Mouse (Mus musculus): ENCODE measurements around the gene Zcchc17.

Zcchc17 gene

DNA sequence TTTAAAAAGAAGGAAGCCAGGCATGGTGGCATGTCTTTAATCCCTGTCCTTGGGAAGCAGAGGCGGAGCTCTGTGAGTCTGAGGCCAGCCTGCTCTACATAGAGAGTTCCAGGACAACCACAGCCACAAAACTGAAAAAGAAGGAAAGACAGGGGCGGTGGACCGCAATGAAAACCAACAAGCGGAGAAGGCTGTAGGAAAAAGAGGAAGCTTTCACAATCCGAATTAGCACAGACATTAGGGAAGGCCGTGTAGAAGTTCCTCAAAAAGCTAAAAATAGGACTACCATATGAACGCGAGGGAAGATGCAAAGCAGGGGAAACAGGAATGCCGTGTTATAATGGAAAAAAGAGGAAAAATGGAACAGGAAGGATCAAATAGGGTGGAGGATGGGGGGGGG lies 75.9 kb downstream of the Zcchc17 start:
- no peak for DNase-seq (ENCODE audit: low spot score in 2 of 2)

- no peak for DNase-seq (ENCODE audit: low spot score in 2 of 2)
Observed at GRCm38 (mm10) chr4:130282856-130283255, 76.9 kb downstream of the Zcchc17 start.

- no peak for DNase-seq (ENCODE audit: low spot score in 2 of 2)
Observed at GRCm38 (mm10) chr4:130279105-130279504, 80.6 kb downstream of the Zcchc17 start, which contains the start of gene Serinc2. Gene Serinc2 (minus strand): TSS chr4:130279205.

GRCm38 (mm10) chr4:130276573-130277176 lies 83.1 kb downstream of the Zcchc17 start:
- DNase-seq (ENCODE audit: low spot score in 2 of 2), result no peak

DNA sequence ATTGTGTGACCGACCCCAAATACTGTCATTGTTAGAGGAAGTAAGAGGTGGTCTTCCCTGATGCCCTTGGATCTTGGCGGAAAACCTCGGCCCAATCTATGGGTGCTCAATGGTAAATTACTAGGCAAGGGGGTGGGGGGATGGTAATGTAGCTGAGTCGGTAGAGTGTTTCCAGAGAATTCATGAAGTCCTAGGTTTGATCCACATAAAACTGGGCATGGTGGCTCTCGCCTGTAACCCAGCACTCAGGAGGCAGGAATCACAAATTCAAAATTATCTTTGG lies 84.0 kb downstream of the Zcchc17 start:
- DNase-seq (ENCODE audit: low spot score in 2 of 2), result no peak

DNA sequence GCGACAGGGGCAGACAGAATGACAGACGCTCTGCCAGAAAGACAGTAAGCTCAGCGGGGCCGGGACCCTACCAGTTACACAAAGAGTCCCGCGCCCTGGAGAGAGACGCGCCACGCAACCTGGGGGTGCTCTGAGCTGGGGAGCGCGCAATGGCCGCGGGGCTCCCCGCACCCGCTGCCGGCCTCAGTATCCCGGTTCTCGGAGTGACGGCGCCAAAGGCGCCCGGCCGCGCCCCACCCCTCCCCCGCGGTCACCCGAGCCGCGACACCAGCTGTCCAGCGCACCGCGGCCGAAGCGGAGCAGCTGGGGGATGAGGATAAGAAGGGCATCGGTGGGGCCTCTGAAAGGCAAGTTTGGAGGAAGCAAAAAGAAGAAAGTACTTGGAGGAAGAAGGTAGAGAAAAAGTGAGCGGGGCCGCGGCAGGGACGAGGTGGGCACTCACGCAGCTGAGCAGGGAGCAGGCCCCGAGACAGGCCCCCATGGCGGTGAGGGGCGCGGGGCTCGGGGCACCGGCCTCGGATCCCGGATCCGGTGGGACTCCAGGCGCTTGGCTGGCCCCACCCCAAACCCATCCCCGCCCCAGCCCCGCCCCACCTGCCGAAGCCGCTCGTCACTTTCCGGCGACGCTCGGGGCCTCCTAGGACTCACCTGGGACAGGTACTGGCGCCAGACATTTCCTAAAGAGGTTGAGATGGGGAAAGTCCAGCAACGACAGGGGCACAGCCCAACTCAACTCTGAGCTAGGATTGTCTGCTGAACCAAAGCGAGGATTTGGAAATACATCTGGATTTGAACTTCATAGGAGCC lies 84.5 kb downstream of the Zcchc17 start:
- DNase-seq (ENCODE audit: low spot score in 2 of 2), result no peak

DNA sequence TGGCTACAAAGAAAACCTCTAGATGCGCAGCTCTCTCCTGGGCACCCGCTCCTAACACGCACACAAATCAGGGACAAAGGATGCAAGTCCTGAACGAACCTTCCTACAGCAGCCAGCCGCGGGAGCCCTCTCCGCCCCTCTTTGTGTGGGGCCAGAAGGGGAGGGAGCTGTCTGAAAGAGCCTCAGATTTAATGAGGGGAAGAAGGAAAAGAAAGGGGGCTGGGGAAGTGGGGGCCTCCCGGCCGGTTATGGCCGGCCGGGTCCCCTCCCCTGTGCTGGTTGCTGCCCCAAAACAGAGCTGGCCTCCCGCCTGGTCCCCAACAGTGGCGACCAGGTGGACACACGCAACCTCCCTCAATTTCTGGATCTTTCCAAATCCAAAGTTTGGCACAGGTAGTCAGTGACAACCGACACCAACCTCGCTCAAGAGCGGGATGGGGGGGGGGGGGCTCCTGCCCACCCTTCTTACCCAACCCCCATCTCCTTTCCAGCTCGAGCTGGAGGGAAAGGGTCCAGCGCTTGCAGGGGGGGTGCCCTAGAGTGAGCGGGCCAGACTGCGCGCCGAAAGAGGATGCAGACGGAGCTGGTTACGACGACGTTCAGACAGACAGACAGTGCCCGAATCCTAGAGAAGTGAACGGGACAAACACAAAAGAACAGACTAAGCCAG lies 85.3 kb downstream of the Zcchc17 start:
- no peak for DNase-seq (ENCODE audit: low spot score in 2 of 2)

DNA sequence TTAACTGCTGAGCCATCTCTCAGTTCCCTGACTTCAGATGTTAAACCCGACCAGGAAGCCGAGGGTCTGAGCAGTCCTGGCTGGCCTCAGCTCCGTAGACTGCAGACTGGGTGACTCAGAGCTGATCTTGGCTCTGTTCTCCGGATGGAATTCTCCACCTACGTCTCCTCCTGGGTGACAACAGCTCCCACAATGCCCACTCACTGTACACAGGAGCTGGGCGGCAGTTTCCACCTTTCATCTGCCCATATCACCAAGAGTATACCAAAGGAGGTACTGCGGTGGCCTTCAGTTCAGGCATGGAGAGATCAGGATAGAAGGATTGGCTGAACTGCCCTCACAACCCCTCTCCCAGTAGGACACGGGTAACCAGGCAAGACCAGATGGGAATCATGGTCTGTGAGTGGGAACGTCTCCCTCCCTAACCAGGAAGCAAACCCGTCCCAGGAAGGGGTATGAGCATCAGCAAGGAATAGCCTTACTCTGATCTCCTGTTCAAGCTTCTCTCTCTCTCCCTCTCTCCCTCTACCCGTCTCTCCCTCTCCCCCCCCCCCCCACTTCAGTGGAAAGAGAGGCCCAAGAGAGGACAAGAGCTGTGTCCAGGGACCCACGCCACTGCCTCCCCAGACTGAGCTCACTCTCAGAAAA lies 85.9 kb downstream of the Zcchc17 start:
- no peak for DNase-seq (ENCODE audit: low spot score in 2 of 2)

GRCm38 (mm10) chr4:130270611-130271347 lies 89.0 kb downstream of the Zcchc17 start:
- no peak for DNase-seq (ENCODE audit: low spot score in 2 of 2)

DNA sequence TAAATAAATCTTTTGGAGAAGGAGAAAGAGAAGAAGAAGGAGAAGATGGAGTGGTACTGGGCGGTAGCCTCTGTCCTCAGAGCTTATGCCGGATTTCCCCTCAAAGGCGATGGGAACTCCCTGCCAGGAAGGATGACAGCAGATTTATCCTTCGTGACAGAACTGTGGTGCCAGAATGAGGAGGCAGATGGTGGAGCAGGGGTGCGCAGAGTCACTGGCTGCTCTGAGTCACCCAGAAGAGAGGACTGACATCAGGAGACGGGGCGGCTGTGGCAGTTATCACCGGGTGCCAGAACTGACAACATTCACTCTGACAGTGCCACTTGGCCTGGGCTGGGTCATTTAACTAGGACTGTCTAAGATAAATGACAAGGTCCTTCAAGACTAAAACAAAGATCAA lies 89.7 kb downstream of the Zcchc17 start:
- DNase-seq (ENCODE audit: low spot score in 2 of 2), result no peak

DNA sequence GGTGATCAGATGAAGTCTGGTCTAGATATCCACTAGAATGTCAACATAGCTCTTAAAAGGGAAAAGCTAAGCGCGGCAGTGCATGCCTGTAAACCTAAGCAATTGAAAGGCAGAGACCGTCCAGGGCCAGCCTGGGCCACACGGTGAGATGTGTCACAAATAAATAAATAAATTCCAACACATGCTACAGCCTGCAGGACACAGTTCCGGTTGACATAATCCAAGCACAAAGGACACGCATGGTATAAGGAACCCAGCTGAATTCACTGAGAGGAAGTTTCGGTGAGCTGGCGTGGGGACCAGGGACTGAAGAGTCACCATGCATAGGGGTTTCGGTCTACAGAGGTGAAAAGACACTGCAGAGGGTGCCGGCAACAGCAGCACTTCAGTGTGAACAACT lies 91.0 kb downstream of the Zcchc17 start:
- no peak for DNase-seq (ENCODE audit: low spot score in 2 of 2)

- DNase-seq (ENCODE audit: low spot score in 2 of 2), result no peak
Observed at GRCm38 (mm10) chr4:130267069-130267468, 92.7 kb downstream of the Zcchc17 start.

DNA sequence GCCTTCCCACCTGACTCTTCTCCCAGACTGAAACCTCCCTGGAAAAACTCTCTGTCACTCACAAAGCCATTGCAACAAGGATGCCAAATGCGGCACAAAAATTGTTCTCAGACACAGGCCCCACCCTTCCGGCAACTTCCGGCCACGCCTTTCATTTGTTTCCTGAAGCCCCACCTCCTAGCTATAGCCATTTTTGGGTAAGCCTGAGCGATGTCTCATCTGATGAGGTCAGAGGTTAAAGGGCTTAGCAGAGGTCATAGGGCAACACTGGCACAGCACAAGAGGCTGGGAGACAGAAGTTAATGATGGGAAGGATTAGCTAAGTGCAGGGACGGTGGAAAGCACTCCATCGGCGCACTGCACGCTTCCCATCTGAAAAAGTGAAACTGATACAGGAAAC lies 93.1 kb downstream of the Zcchc17 start:
- DNase-seq (ENCODE audit: low spot score in 2 of 2), result no peak

All from urinary bladder, postnatal 4 days (tissue).